Mouse (Mus musculus) embryonic facial prominence, embryonic 11.5 days (tissue): ENCODE data around the gene Eras. TPM values are rescaled to one million over a fixed set of nuclear protein-coding genes. Genes with fewer than 3 reads are reported as not detected.
A peak's percentile ranks its signal among the peaks of the same experiment; 100 is the strongest.
"Not testable (repeated sequence)": the region's sequence is repeated elsewhere in the genome, so short reads cannot be mapped to it uniquely, and the experiment has no call there.

Experiments
- ATAC-seq: fragments of 200-750 bp; cut with Nextera tagmentation; replicated peaks from 2 replicates; pipeline ENCODE4 v1.8.0; 2017; ENCODE audit warnings: low read depth; ENCODE audit not compliant: insufficient number of reproducible peaks, low FRiP score, low TSS enrichment
- DNase-seq: peaks from one replicate; pipeline ENCODE4 v3.0.0-alpha.2; 2015; ENCODE audit warnings: low spot score
- H3K27ac ChIP-seq: fragments of 300-500 bp; sonication (generic); replicated peaks from 2 replicates; pipeline ENCODE4 v1.5.1; 2014; ENCODE audit warnings: mild to moderate bottlenecking, low read depth, low read length, control low read depth
- H3K27me3 ChIP-seq: fragments of 300-500 bp; sonication (generic); 2 replicates; pipeline ENCODE4 v1.6.1; 2014; ENCODE audit warnings: mild to moderate bottlenecking, low read length, moderate library complexity, mixed read lengths; ENCODE audit not compliant: control insufficient read depth, insufficient read depth
- H3K36me3 ChIP-seq: fragments of 300-500 bp; sonication (generic); replicated peaks from 2 replicates; pipeline ENCODE4 v1.6.1; 2014; ENCODE audit warnings: low read depth, mild to moderate bottlenecking, low read length, moderate library complexity, mixed read lengths; ENCODE audit not compliant: control insufficient read depth, insufficient read depth
- H3K4me1 ChIP-seq: fragments of 300-500 bp; sonication (generic); 2 replicates; pipeline ENCODE4 v1.6.1; 2014; ENCODE audit warnings: low read length, mixed read lengths; ENCODE audit not compliant: control insufficient read depth, insufficient read depth
- H3K4me2 ChIP-seq: fragments of 300-500 bp; sonication (generic); 2 replicates; pipeline ENCODE4 v1.6.1; 2014; ENCODE audit warnings: low read depth, mild to moderate bottlenecking, control low read depth, low read length, moderate library complexity
- H3K4me3 ChIP-seq: fragments of 300-500 bp; sonication (generic); 2 replicates; pipeline ENCODE4 v1.5.1; 2014; ENCODE audit warnings: low read depth, low read length, control low read depth
- H3K9ac ChIP-seq: fragments of 300-500 bp; sonication (generic); replicated peaks from 2 replicates; pipeline ENCODE4 v1.6.1; 2014; ENCODE audit warnings: mild to moderate bottlenecking, control low read depth, low read length
- H3K9me3 ChIP-seq: fragments of 300-500 bp; sonication (generic); replicated peaks from 2 replicates; pipeline ENCODE4 v1.6.1; 2016; ENCODE audit warnings: mild to moderate bottlenecking, low read length, inconsistent platforms, mixed read lengths; ENCODE audit not compliant: control insufficient read depth
- WGBS: fragments of 180-500 bp; shearing (Covaris S2); extraction: QIAGEN DNeasy Blood & Tissue Kit; methylation state at CpG from one replicate; pipeline ENCODE4 v1.1.7; 2014; 5-methylcytosine and 5-hydroxymethylcytosine counted together
- polyA plus RNA-seq: library from polyadenylated mRNA; unstranded; fragments of >200 nt; fragmentation: Nextera tagmentation; extraction: Ambion mirVana; gene quantifications from 2 replicates; pipeline ENCODE4 v1.2.1, GENCODE M21; 2014

Gene Eras
- polyA plus RNA-seq, 1 experiment from 2014 or later: not detected

DNA sequence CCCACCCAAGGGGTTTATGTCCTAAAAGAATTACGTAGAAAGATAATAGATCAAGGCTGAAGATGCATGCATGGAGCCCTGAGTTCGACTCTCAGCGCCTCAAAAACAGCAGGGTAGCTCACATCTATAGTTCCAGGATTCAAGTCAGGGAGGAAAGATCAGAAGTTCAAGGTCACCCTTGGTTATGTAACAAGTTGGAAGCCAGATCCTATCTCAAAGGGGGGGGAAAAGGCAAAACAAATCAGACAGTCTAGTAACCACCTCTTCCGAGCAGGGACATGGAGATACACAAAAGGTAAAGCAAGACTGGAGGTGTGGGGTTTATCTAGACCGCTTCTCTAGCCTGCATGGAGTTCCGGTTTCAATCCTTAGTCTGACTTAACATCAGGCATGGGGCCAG lies 2.1 kb downstream of the Eras start:
- peaks cover 26% of the 10 kb centered on the region for H3K27me3 ChIP-seq
- no peak for ATAC-seq
- no peak overlapping the region for H3K4me2 ChIP-seq
- no peak for DNase-seq
- no peak overlapping the region for H3K4me3 ChIP-seq
- no peak overlapping the region for H3K9ac ChIP-seq
- H3K4me1 ChIP-seq: no peaks in the 10 kb centered on the region
- 73% methylated on average over 6 of the region's 6 CpGs for WGBS
- H3K9me3 ChIP-seq: no peaks in the 10 kb centered on the region
- no peaks in the 10 kb centered on the region for H3K36me3 ChIP-seq
- H3K27ac ChIP-seq: no peak overlapping the region

- peak overlapping the region; percentile 19 for H3K4me3 ChIP-seq
- H3K4me2 ChIP-seq: peak overlapping the region; percentile 43
- no peak overlapping the region for H3K27ac ChIP-seq
- WGBS: 16% methylated on average over 36 of the region's 48 CpGs
- H3K9me3 ChIP-seq: no peaks in the 10 kb centered on the region
- no peaks in the 10 kb centered on the region for H3K4me1 ChIP-seq
- no peak for DNase-seq
- H3K9ac ChIP-seq: 0 out of 2 replicates have a peak overlapping the region, but pooled peaks have one; percentile 4
- ATAC-seq: 0 out of 2 replicates have a peak, but pooled peaks have one; percentile 31
- peaks cover 29% of the 10 kb centered on the region for H3K27me3 ChIP-seq
- H3K36me3 ChIP-seq: no peaks in the 10 kb centered on the region
Measured at GRCm38 (mm10) chrX:7922032-7922431, 6.4 kb downstream of the Eras start.

GRCm38 (mm10) chrX:7919601-7920383 lies 8.6 kb downstream of the Eras start, which contains the start of gene Pcsk1n:
Pcsk1n (plus strand) TSS chrX:7919822.
- H3K9me3 ChIP-seq: no peaks in the 10 kb centered on the region

DNA sequence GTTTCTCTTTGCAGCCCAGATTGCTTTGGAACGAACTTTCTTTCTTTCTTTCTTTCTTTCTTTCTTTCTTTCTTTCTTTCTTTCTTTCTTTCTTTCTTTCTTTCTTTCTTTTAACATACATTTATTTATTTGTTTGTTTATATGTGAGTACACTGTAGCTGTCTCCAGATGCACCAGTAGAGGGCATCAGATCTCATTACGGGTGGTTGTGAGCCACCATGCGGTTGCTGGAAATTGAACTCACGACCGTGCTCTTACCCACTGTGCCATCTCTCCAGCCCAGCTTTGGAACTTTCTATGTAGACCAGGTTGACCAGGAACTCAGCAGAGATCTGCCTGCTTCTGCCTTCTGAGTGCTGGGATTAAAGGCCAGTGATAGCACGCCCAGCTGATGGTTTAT lies 10.4 kb downstream of the Eras start:
- H3K27me3 ChIP-seq: peaks cover 21% of the 10 kb centered on the region
- ATAC-seq, H3K9me3 ChIP-seq, H3K27ac ChIP-seq, H3K4me2 ChIP-seq, DNase-seq, H3K4me3 ChIP-seq, H3K4me1 ChIP-seq, H3K36me3 ChIP-seq, H3K9ac ChIP-seq: not testable (repeated sequence)
- WGBS: 67% methylated on average over 6 of the region's 6 CpGs

More at GRCm38 (mm10) chrX:7919601-7920383, 8.6 kb downstream of the Eras start, which contains the start of gene Pcsk1n:
- Histone ChIP-seq H3K4me1 (no peaks in the 10 kb centered on the region), H3K9ac (no peak within 1 kb of the TSS), H3K27ac (no peak within 1 kb of the TSS), H3K36me3 (no peaks in the 10 kb centered on the region), H3K4me3 (peak within 1 kb of the TSS; percentile 25), H3K4me2 (peak within 1 kb of the TSS; percentile 40), H3K27me3 (peaks cover 29% of the 10 kb centered on the region)
- ATAC-seq (peak; percentile 78), DNase-seq (peak; percentile 43)
- 13% methylated on average over 27 of the region's 40 CpGs for WGBS

DNA sequence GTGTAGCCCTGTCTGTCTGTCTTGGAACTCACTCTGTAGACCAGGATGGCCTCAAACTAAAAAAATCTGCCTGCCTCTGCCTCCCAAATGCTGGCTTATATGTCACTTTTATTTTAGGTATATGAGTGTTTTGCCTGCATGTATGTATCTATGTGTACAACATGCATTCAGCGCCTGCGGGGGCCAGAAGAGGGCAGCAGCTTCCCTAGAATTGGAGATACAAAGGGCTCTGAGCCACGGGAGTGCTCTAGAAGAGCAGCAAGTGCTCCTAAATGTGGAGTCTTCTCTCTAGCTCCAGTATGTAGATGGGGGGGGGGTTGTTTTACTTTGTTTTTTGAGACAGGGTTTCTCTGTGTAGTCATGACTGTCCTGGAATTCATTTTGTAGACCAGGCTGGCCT lies 12.7 kb downstream of the Eras start:
- not testable (repeated sequence) for ATAC-seq
- WGBS: 25% methylated on average over 3 of the region's 3 CpGs

GRCm38 (mm10) chrX:7910473-7910872 lies 17.9 kb downstream of the Eras start:
- H3K9ac ChIP-seq: no peak overlapping the region
- H3K4me2 ChIP-seq: no peak overlapping the region
- H3K4me3 ChIP-seq: no peak overlapping the region
- H3K9me3 ChIP-seq: no peaks in the 10 kb centered on the region
- H3K36me3 ChIP-seq: no peaks in the 10 kb centered on the region
- 62% methylated on average over 6 of the region's 6 CpGs for WGBS
- no peaks in the 10 kb centered on the region for H3K27me3 ChIP-seq
- H3K27ac ChIP-seq: no peak overlapping the region
- DNase-seq (no peak), ATAC-seq (no peak)
- H3K4me1 ChIP-seq: no peaks in the 10 kb centered on the region

More for the DNA sequence above, 12.7 kb downstream of the Eras start:
- not testable (repeated sequence) for H3K4me2 ChIP-seq, H3K27me3 ChIP-seq, H3K9me3 ChIP-seq, H3K4me3 ChIP-seq, H3K9ac ChIP-seq, H3K36me3 ChIP-seq, DNase-seq, H3K4me1 ChIP-seq, H3K27ac ChIP-seq

- DNase-seq, H3K36me3 ChIP-seq, H3K27ac ChIP-seq, H3K9me3 ChIP-seq, H3K4me3 ChIP-seq, H3K9ac ChIP-seq, H3K4me1 ChIP-seq, H3K27me3 ChIP-seq, ATAC-seq, H3K4me2 ChIP-seq: not testable (repeated sequence)
- WGBS: 90% methylated on average over 4 of the region's 4 CpGs
Measured at GRCm38 (mm10) chrX:7909242-7909641, 19.2 kb downstream of the Eras start, which contains the start of gene Gm10490. Gm10490 (plus strand) TSS chrX:7909542.

- Histone ChIP-seq H3K36me3 (no peaks in the 10 kb centered on the region), H3K27ac (no peak within 1 kb of the TSS), H3K27me3 (no peaks in the 10 kb centered on the region), H3K4me2 (no peak within 1 kb of the TSS), H3K9me3 (no peaks in the 10 kb centered on the region), H3K4me1 (no peaks in the 10 kb centered on the region), H3K4me3 (no peak within 1 kb of the TSS), H3K9ac (no peak within 1 kb of the TSS)
- DNase-seq (no peak), ATAC-seq (no peak)
- WGBS: 84% methylated on average over 5 of the region's 5 CpGs
Measured at GRCm38 (mm10) chrX:7907735-7908134, 20.7 kb downstream of the Eras start, which contains the start of gene Gm10491. Gm10491 (minus strand) TSS chrX:7907835.
